Mouse (Mus musculus) hindbrain, embryonic 14.5 days (tissue): ENCODE data around the gene Ccm2. TPM values are rescaled to one million over a fixed set of nuclear protein-coding genes. Genes with fewer than 3 reads are reported as not detected.

ENCODE experiments used
- ATAC-seq: fragments of 200-750 bp; cut with Nextera tagmentation; 2 replicates; pipeline ENCODE4 v1.8.0; 2017; ENCODE audit warnings: moderate number of reproducible peaks, mild to moderate bottlenecking, moderate TSS enrichment, moderate library complexity; ENCODE audit not compliant: low FRiP score
- DNase-seq: peaks from one replicate; pipeline ENCODE4 v3.0.0-alpha.2; 2015; ENCODE audit warnings: low spot score
- H3K27ac ChIP-seq: fragments of 300-500 bp; sonication (generic); 2 replicates; pipeline ENCODE4 v1.5.1; 2014; ENCODE audit warnings: mild to moderate bottlenecking, moderate library complexity
- H3K27me3 ChIP-seq: fragments of 300-500 bp; sonication (generic); 2 replicates; pipeline ENCODE4 v1.6.1; 2014; ENCODE audit warnings: mild to moderate bottlenecking, low read length, mixed read lengths; ENCODE audit not compliant: control insufficient read depth, insufficient read depth
- H3K36me3 ChIP-seq: fragments of 300-500 bp; sonication (generic); replicated peaks from 2 replicates; pipeline ENCODE4 v1.6.1; 2014; ENCODE audit not compliant: control insufficient read depth, insufficient read depth
- H3K4me1 ChIP-seq: fragments of 300-500 bp; sonication (generic); replicated peaks from 2 replicates; pipeline ENCODE4 v1.6.1; 2014; ENCODE audit warnings: antibody characterized with exemption, low read length, mixed read lengths; ENCODE audit not compliant: control insufficient read depth, insufficient read depth
- H3K4me2 ChIP-seq: fragments of 300-500 bp; sonication (generic); replicated peaks from 2 replicates; pipeline ENCODE4 v1.6.1; 2014; ENCODE audit warnings: mild to moderate bottlenecking, moderate library complexity
- H3K4me3 ChIP-seq: fragments of 300-500 bp; sonication (generic); replicated peaks from 2 replicates; pipeline ENCODE4 v1.5.1; 2014; ENCODE audit warnings: mild to moderate bottlenecking, low read length
- H3K9ac ChIP-seq: fragments of 300-500 bp; sonication (generic); 2 replicates; pipeline ENCODE4 v1.6.1; 2014
- H3K9me3 ChIP-seq: fragments of 300-500 bp; sonication (generic); 2 replicates; pipeline ENCODE4 v1.6.1; 2016; ENCODE audit warnings: low read length; ENCODE audit not compliant: control insufficient read depth
- WGBS: fragments of 180-500 bp; shearing (Covaris S2); extraction: QIAGEN DNeasy Blood & Tissue Kit; methylation state at CpG from one replicate; pipeline ENCODE4 v1.1.7; 2014; 5-methylcytosine and 5-hydroxymethylcytosine counted together
- polyA plus RNA-seq: library from polyadenylated mRNA; unstranded; fragments of >200 nt; fragmentation: Nextera tagmentation; extraction: Ambion mirVana; gene quantifications from 2 replicates; pipeline ENCODE4 v1.2.1, GENCODE M21; 2014

The Ccm2 gene
- polyA plus RNA-seq, 1 experiment from 2014 or later: 89.4 TPM

DNA sequence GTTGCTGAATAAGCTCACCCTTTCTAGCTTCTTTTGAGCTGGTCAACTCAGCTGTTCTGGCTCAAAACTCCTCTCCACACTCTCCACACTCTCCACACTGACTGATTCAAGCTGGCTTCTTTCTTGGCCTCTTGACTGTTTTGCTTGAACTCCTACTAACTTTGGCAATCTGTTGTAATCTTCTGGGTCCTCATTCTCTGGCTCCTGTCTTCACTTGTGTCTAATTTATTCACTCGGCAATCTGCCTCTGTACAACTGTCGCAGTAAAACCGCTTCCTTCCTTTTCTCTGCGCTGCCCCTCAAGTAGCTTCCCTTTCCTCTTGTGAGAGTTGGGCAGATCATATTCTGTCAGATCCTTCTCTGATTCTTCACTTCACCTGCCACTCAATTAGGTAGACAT, 81.0 kb downstream of the Ccm2 start:
- peaks cover 29% of the 10 kb centered on the region for H3K4me1 ChIP-seq
- no peak overlapping the region for H3K9ac ChIP-seq
- WGBS: 92% methylated on average over 4 of the region's 4 CpGs
- no peak for ATAC-seq
- H3K9me3 ChIP-seq: no peaks in the 10 kb centered on the region
- no peak overlapping the region for H3K27ac ChIP-seq
- no peaks in the 10 kb centered on the region for H3K27me3 ChIP-seq
- no peak overlapping the region for H3K4me3 ChIP-seq
- H3K36me3 ChIP-seq: peaks cover 18% of the 10 kb centered on the region
- no peak overlapping the region for H3K4me2 ChIP-seq
- no peak for DNase-seq

DNA sequence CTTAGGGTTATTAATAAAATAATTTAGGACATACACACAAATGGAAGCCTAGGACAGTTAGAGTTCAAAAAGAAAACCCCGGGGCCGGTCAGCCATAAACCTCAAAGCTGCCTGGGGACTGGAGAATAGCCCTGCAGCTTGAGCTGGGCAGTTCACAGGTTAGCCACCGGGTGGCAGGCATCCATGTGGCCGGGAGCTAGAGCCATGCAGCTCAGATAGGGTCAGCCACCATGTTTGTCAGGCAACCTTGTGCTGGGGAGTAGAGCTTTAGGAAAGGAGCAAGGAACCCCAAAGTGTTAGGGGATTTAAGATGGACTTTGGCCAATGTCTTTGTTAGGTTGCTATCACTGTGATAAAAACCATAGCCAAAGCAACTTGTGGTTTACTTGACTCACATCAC, 81.9 kb downstream of the Ccm2 start:
- H3K4me2 ChIP-seq: no peak overlapping the region
- H3K36me3 ChIP-seq: peaks cover 10% of the 10 kb centered on the region
- no peak for ATAC-seq
- no peaks in the 10 kb centered on the region for H3K9me3 ChIP-seq
- 15% methylated on average over 4 of the region's 4 CpGs for WGBS
- H3K4me1 ChIP-seq: peaks cover 22% of the 10 kb centered on the region
- H3K27ac ChIP-seq: no peak overlapping the region
- no peaks in the 10 kb centered on the region for H3K27me3 ChIP-seq
- no peak for DNase-seq
- H3K4me3 ChIP-seq: no peak overlapping the region
- no peak overlapping the region for H3K9ac ChIP-seq

DNA sequence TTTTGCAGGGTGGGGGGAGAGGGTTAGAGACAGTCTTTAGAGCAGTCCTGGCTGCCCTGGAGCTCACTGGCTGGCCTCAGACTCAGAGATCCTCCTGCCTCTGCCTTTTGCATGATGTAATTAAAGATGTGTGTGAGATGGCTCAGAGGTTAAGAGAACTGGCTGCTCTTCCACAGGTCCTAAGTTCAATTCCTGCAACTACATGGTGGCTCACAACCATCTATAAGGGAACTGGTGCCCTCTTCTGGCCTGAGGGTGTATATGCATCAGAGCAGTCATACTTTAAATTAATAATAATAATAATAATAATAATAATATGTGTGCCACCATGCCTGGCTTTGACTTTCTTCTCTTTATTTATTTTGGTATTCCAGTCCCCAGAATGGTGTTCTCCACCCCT, 83.0 kb downstream of the Ccm2 start:
- Histone ChIP-seq H3K4me3 (no peak overlapping the region), H3K36me3 (no peaks in the 10 kb centered on the region), H3K27me3 (no peaks in the 10 kb centered on the region), H3K4me2 (no peak overlapping the region), H3K9ac (no peak overlapping the region), H3K27ac (no peak overlapping the region), H3K4me1 (peaks cover 14% of the 10 kb centered on the region), H3K9me3 (no peaks in the 10 kb centered on the region)
- DNase-seq: peak; percentile 31
- no peak for ATAC-seq

- H3K36me3 ChIP-seq: no peaks in the 10 kb centered on the region
- WGBS: 75% methylated on average over 8 of the region's 8 CpGs
- no peak overlapping the region for H3K9ac ChIP-seq
- H3K27ac ChIP-seq: no peak overlapping the region
- H3K27me3 ChIP-seq: no peaks in the 10 kb centered on the region
- no peaks in the 10 kb centered on the region for H3K4me1 ChIP-seq
- H3K9me3 ChIP-seq: no peaks in the 10 kb centered on the region
- no peak overlapping the region for H3K4me3 ChIP-seq
- ATAC-seq: no peak; the same call in 1 of the 2 replicates
- no peak for DNase-seq
- H3K4me2 ChIP-seq: no peak overlapping the region
Measured at GRCm38 (mm10) chr11:6636150-6636549, 89.5 kb downstream of the Ccm2 start.

GRCm38 (mm10) chr11:6638537-6638936, 91.8 kb downstream of the Ccm2 start, which contains the start of gene Wap:
Gene Wap (minus strand): TSS chr11:6638637.
- H3K9ac ChIP-seq: no peak within 1 kb of the TSS
- H3K27ac ChIP-seq: no peak within 1 kb of the TSS
- no peaks in the 10 kb centered on the region for H3K27me3 ChIP-seq
- no peaks in the 10 kb centered on the region for H3K36me3 ChIP-seq
- H3K4me1 ChIP-seq: no peaks in the 10 kb centered on the region
- no peak within 1 kb of the TSS for H3K4me3 ChIP-seq
- WGBS: 92% methylated on average over 4 of the region's 4 CpGs
- H3K4me2 ChIP-seq: no peak within 1 kb of the TSS
- ATAC-seq (no peak), DNase-seq (no peak)
- no peaks in the 10 kb centered on the region for H3K9me3 ChIP-seq

- no peaks in the 10 kb centered on the region for H3K27me3 ChIP-seq
- H3K36me3 ChIP-seq: no peaks in the 10 kb centered on the region
- no peaks in the 10 kb centered on the region for H3K9me3 ChIP-seq
- no peak overlapping the region for H3K4me2 ChIP-seq
- WGBS: 74% methylated on average over 6 of the region's 6 CpGs
- no peak overlapping the region for H3K9ac ChIP-seq
- no peak for DNase-seq
- H3K4me1 ChIP-seq: no peaks in the 10 kb centered on the region
- H3K4me3 ChIP-seq: no peak overlapping the region
- ATAC-seq: no peak
- H3K27ac ChIP-seq: no peak overlapping the region
Measured at GRCm38 (mm10) chr11:6639072-6639471, 92.4 kb downstream of the Ccm2 start.

DNA sequence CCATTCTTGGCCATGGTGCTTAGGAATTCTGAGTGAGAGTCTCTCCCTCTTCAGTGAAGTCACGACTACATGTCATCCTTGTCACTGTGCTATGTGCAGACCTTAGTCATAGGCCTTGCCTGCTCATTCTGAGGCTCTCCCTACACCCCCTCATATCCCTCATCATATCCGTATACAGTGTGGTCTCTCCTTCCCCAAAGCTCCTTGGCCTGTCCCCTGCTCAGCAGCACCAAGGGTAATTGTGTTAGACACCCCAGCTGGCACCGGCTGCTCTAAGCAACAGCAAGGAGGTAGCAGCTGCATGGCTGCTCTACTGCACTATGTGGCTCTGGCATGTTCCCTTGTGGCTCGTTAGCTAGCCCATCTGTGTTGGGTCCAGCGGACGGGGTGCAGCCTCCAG, 97.9 kb downstream of the Ccm2 start:
- ATAC-seq: peak; percentile 40; the same call in 1 of the 2 replicates
- H3K9ac ChIP-seq: no peak overlapping the region
- WGBS: 66% methylated on average over 6 of the region's 6 CpGs
- H3K4me3 ChIP-seq: no peak overlapping the region
- H3K4me2 ChIP-seq: no peak overlapping the region
- no peak for DNase-seq
- no peaks in the 10 kb centered on the region for H3K4me1 ChIP-seq
- H3K36me3 ChIP-seq: no peaks in the 10 kb centered on the region
- H3K27me3 ChIP-seq: no peaks in the 10 kb centered on the region
- H3K27ac ChIP-seq: no peak overlapping the region
- no peaks in the 10 kb centered on the region for H3K9me3 ChIP-seq

Other genes with a start within 250 kb of the Ccm2 start
- gene Zmiz2, start 157.8 kb upstream of the Ccm2 start, polyA plus RNA-seq: 31.7 and 33.5 TPM in 2 replicates
- gene Ppia, start 131.4 kb upstream of the Ccm2 start, polyA plus RNA-seq: 4,304 and 4,427 TPM in 2 replicates
- gene H2afv, start 102.4 kb upstream of the Ccm2 start, polyA plus RNA-seq: 239 and 249 TPM in 2 replicates
- 9.8 and 9.9 TPM in 2 replicates for gene Purb, start 71.0 kb upstream of the Ccm2 start, polyA plus RNA-seq
- gene Myo1g, start 25.9 kb upstream of the Ccm2 start, polyA plus RNA-seq: 0.31 and 0.74 TPM in 2 replicates
- gene Nacad, start 59.2 kb downstream of the Ccm2 start, polyA plus RNA-seq: 75.2 and 75.9 TPM in 2 replicates
- 25.7 and 26.5 TPM in 2 replicates for gene Tbrg4, start 79.2 kb downstream of the Ccm2 start, polyA plus RNA-seq
- gene Wap, start 91.8 kb downstream of the Ccm2 start, polyA plus RNA-seq: not detected in 2 replicates
- gene Ramp3, start 111.6 kb downstream of the Ccm2 start, polyA plus RNA-seq: 22.1 and 26.7 TPM in 2 replicates